Mouse (Mus musculus): Measurements from ENCODE around the gene Ms4a15. TPM values are rescaled to one million over a fixed set of nuclear protein-coding genes. Genes with fewer than 3 reads are reported as not detected.

Gene Ms4a15
- polyA plus RNA-seq, 1 experiment, result 1.9 TPM

GRCm38 (mm10) chr19:10940097-10940800, 52.8 kb downstream of the Ms4a15 start:
- H3K27ac ChIP-seq (ENCODE audit: insufficient read depth, low read depth, low read length), result no peak overlapping the region
- H3K27me3 ChIP-seq (ENCODE audit: control insufficient read depth, insufficient read depth, low read length), result no peaks in the 10 kb centered on the region
- peak overlapping the region; percentile 44 for H3K4me3 ChIP-seq (ENCODE audit: low read depth, low read length)
- TF ChIP-seq POLR2A (IDR thresholded peaks at IDR 0.05; ENCODE audit: low read depth, low read length) (no peak), CTCF (IDR thresholded peaks at IDR 0.05; ENCODE audit: extremely low read depth, insufficient read length, insufficient replicate concordance, low read depth, low read length) (peak; percentile 71)
- peaks cover 32% of the 10 kb centered on the region for H3K36me3 ChIP-seq (ENCODE audit: control insufficient read depth, insufficient read depth, low read length)
- 20% methylated on average over 37 of the region's 37 CpGs for WGBS
- H3K4me1 ChIP-seq (ENCODE audit: control insufficient read depth, insufficient read depth, insufficient read length, low read length), result peaks cover 12% of the 10 kb centered on the region

GRCm38 (mm10) chr19:10938771-10939170, 54.3 kb downstream of the Ms4a15 start:
- H3K27me3 ChIP-seq (ENCODE audit: control insufficient read depth, insufficient read depth, low read length), result no peaks in the 10 kb centered on the region
- TF ChIP-seq CTCF (IDR thresholded peaks at IDR 0.05; ENCODE audit: extremely low read depth, insufficient read length, insufficient replicate concordance, low read depth, low read length) (no peak), POLR2A (IDR thresholded peaks at IDR 0.05; ENCODE audit: low read depth, low read length) (no peak)
- 13% methylated on average over 3 of the region's 3 CpGs for WGBS

GRCm38 (mm10) chr19:10937110-10937563, 55.9 kb downstream of the Ms4a15 start, which contains the start of gene Ptgdr2:
Gene Ptgdr2 (plus strand): TSS chr19:10937160.
- peaks cover 12% of the 10 kb centered on the region for H3K4me1 ChIP-seq (ENCODE audit: control insufficient read depth, insufficient read depth, insufficient read length, low read length)
- TF ChIP-seq CTCF (IDR thresholded peaks at IDR 0.05; ENCODE audit: extremely low read depth, insufficient read length, insufficient replicate concordance, low read depth, low read length) (no peak), POLR2A (IDR thresholded peaks at IDR 0.05; ENCODE audit: low read depth, low read length) (no peak)
- H3K4me3 ChIP-seq (ENCODE audit: low read depth, low read length), result no peak within 1 kb of the TSS
- 26% methylated on average over 5 of the region's 5 CpGs for WGBS
- peaks cover 4% of the 10 kb centered on the region for H3K36me3 ChIP-seq (ENCODE audit: control insufficient read depth, insufficient read depth, low read length)
- H3K27ac ChIP-seq (ENCODE audit: insufficient read depth, low read depth, low read length), result no peak within 1 kb of the TSS
- H3K27me3 ChIP-seq (ENCODE audit: control insufficient read depth, insufficient read depth, low read length), result no peaks in the 10 kb centered on the region

More at GRCm38 (mm10) chr19:10938771-10939170, 54.3 kb downstream of the Ms4a15 start:
- Histone ChIP-seq H3K4me1 (ENCODE audit: control insufficient read depth, insufficient read depth, insufficient read length, low read length) (peaks cover 12% of the 10 kb centered on the region), H3K4me3 (ENCODE audit: low read depth, low read length) (no peak overlapping the region), H3K27ac (ENCODE audit: insufficient read depth, low read depth, low read length) (no peak overlapping the region), H3K36me3 (ENCODE audit: control insufficient read depth, insufficient read depth, low read length) (peaks cover 20% of the 10 kb centered on the region)

GRCm38 (mm10) chr19:10936077-10936476, 57.0 kb downstream of the Ms4a15 start:
- WGBS, result 90% methylated on average over 5 of the region's 5 CpGs
- no peak; the same call in 1 of the 2 replicates for TF ChIP-seq CTCF (IDR thresholded peaks at IDR 0.05; ENCODE audit: extremely low read depth, insufficient read length, insufficient replicate concordance, low read depth, low read length)
- no peak for TF ChIP-seq POLR2A (IDR thresholded peaks at IDR 0.05; ENCODE audit: low read depth, low read length)
- Histone ChIP-seq H3K4me3 (ENCODE audit: low read depth, low read length) (no peak overlapping the region), H3K36me3 (ENCODE audit: control insufficient read depth, insufficient read depth, low read length) (no peaks in the 10 kb centered on the region), H3K4me1 (ENCODE audit: control insufficient read depth, insufficient read depth, insufficient read length, low read length) (peaks cover 12% of the 10 kb centered on the region), H3K27me3 (ENCODE audit: control insufficient read depth, insufficient read depth, low read length) (no peaks in the 10 kb centered on the region), H3K27ac (ENCODE audit: insufficient read depth, low read depth, low read length) (no peak overlapping the region)

GRCm38 (mm10) chr19:10935029-10935428, 58.0 kb downstream of the Ms4a15 start:
- Histone ChIP-seq H3K36me3 (ENCODE audit: control insufficient read depth, insufficient read depth, low read length) (no peaks in the 10 kb centered on the region), H3K4me3 (ENCODE audit: low read depth, low read length) (no peak overlapping the region), H3K4me1 (ENCODE audit: control insufficient read depth, insufficient read depth, insufficient read length, low read length) (peaks cover 3% of the 10 kb centered on the region; the same call in 1 of the 2 replicates), H3K27me3 (ENCODE audit: control insufficient read depth, insufficient read depth, low read length) (no peaks in the 10 kb centered on the region), H3K27ac (ENCODE audit: insufficient read depth, low read depth, low read length) (no peak overlapping the region)
- 66% methylated on average over 5 of the region's 5 CpGs for WGBS
- TF ChIP-seq POLR2A (IDR thresholded peaks at IDR 0.05; ENCODE audit: low read depth, low read length) (no peak), CTCF (IDR thresholded peaks at IDR 0.05; ENCODE audit: extremely low read depth, insufficient read length, insufficient replicate concordance, low read depth, low read length) (no peak)

- H3K27me3 ChIP-seq (ENCODE audit: control insufficient read depth, insufficient read depth, low read length), result no peaks in the 10 kb centered on the region
- H3K36me3 ChIP-seq (ENCODE audit: control insufficient read depth, insufficient read depth, low read length), result no peaks in the 10 kb centered on the region
- H3K4me1 ChIP-seq (ENCODE audit: control insufficient read depth, insufficient read depth, insufficient read length, low read length), result peaks cover 14% of the 10 kb centered on the region
- no peak for TF ChIP-seq POLR2A (IDR thresholded peaks at IDR 0.05; ENCODE audit: low read depth, low read length)
- no peak for TF ChIP-seq CTCF (IDR thresholded peaks at IDR 0.05; ENCODE audit: extremely low read depth, insufficient read length, insufficient replicate concordance, low read depth, low read length)
- WGBS, result 88% methylated on average over 2 of the region's 2 CpGs
- no peak overlapping the region for H3K4me3 ChIP-seq (ENCODE audit: low read depth, low read length)
- no peak overlapping the region for H3K27ac ChIP-seq (ENCODE audit: insufficient read depth, low read depth, low read length)
These were observed 62.4 kb downstream of the Ms4a15 start for GRCm38 (mm10) chr19:10930641-10931040.

Other genes with a start within 250 kb of the Ms4a15 start
- gene Cd6, start 163.2 kb downstream of the Ms4a15 start, polyA plus RNA-seq (2012; rRNA removed), result 3.0 and 5.4 TPM in 2 replicates
- gene Slc15a3, start 153.5 kb downstream of the Ms4a15 start, polyA plus RNA-seq (2012; rRNA removed), result 9.1 and 14.4 TPM in 2 replicates
- 4.9 and 5.0 TPM in 2 replicates for gene Tmem132a, start 123.3 kb downstream of the Ms4a15 start, polyA plus RNA-seq (2012; rRNA removed)
- gene Tmem109, start 111.2 kb downstream of the Ms4a15 start, polyA plus RNA-seq (2012; rRNA removed), result 23.6 and 26.8 TPM in 2 replicates
- gene Prpf19, start 98.0 kb downstream of the Ms4a15 start, polyA plus RNA-seq (2012; rRNA removed), result 63.6 and 114 TPM in 2 replicates
- gene Zp1, start 72.6 kb downstream of the Ms4a15 start, polyA plus RNA-seq (2012; rRNA removed), result 0.05 and 0.14 TPM in 2 replicates
- gene Ptgdr2, start 56.1 kb downstream of the Ms4a15 start, polyA plus RNA-seq (2012; rRNA removed), result 0.86 and 1.1 TPM in 2 replicates
- 2.5 and 3.2 TPM in 2 replicates for gene Ccdc86, start 44.0 kb downstream of the Ms4a15 start, polyA plus RNA-seq (2012; rRNA removed)
- 103 and 341 TPM in 2 replicates for gene Ms4a10, start 18.6 kb downstream of the Ms4a15 start, polyA plus RNA-seq (2012; rRNA removed)
- gene Ms4a18, start 24.8 kb upstream of the Ms4a15 start, polyA plus RNA-seq (2012; rRNA removed), result 30.4 and 79.4 TPM in 2 replicates
- 173 and 417 TPM in 2 replicates for gene Ms4a8a, start 87.9 kb upstream of the Ms4a15 start, polyA plus RNA-seq (2012; rRNA removed)
- not detected in 2 replicates for gene 1700017D01Rik, start 137.6 kb upstream of the Ms4a15 start, polyA plus RNA-seq (2012; rRNA removed)
- not detected in 2 replicates for gene 1700025F22Rik, start 172.1 kb upstream of the Ms4a15 start, polyA plus RNA-seq (2012; rRNA removed)
- not detected in 2 replicates for gene Ms4a13, start 203.5 kb upstream of the Ms4a15 start, polyA plus RNA-seq (2012; rRNA removed)
- gene Ms4a12, start 239.2 kb upstream of the Ms4a15 start, polyA plus RNA-seq (2012; rRNA removed), result 4.1 and 5.8 TPM in 2 replicates

Measured in small intestine, adult 2 months (tissue).